Mouse (Mus musculus) forebrain, embryonic 10.5 days (tissue): ENCODE measurements at regions not wholly inside any gene's neighbourhood (a gene's known extent, or its start where the extent isn't known, plus 50 kb on each side); places are given as distances from the start of the nearest gene placed in this dataset.

Experiments used
- DNase-seq: peaks from one replicate; pipeline ENCODE4 v3.0.0-alpha.2; 2017; ENCODE audit warnings: low spot score; ENCODE audit errors: extremely low spot score
- H3K27ac ChIP-seq: fragments of 300-500 bp; sonication (generic); 2 replicates; pipeline ENCODE4 v1.5.1; 2016; ENCODE audit warnings: mild to moderate bottlenecking
- H3K27me3 ChIP-seq: fragments of 300-500 bp; sonication (generic); 2 replicates; pipeline ENCODE4 v1.6.1; 2016; ENCODE audit warnings: mild to moderate bottlenecking; ENCODE audit not compliant: poor library complexity, severe bottlenecking
- H3K36me3 ChIP-seq: fragments of 300-500 bp; sonication (generic); replicated peaks from 2 replicates; pipeline ENCODE4 v1.6.1; 2016; ENCODE audit warnings: mild to moderate bottlenecking, moderate library complexity
- H3K4me1 ChIP-seq: fragments of 300-500 bp; sonication (generic); 2 replicates; pipeline ENCODE4 v1.6.1; 2016
- H3K4me3 ChIP-seq: fragments of 300-500 bp; sonication (generic); 2 replicates; pipeline ENCODE4 v1.5.1; 2016; ENCODE audit warnings: mild to moderate bottlenecking, moderate library complexity
- H3K9me3 ChIP-seq: fragments of 300-500 bp; sonication (generic); 2 replicates; pipeline ENCODE4 v1.6.1; 2016; ENCODE audit warnings: mild to moderate bottlenecking, moderate library complexity
- WGBS: fragments of 180-500 bp; shearing (Covaris S2); methylation state at CpG from one replicate; pipeline ENCODE4 v1.1.7; 2016; 5-methylcytosine and 5-hydroxymethylcytosine counted together

DNA sequence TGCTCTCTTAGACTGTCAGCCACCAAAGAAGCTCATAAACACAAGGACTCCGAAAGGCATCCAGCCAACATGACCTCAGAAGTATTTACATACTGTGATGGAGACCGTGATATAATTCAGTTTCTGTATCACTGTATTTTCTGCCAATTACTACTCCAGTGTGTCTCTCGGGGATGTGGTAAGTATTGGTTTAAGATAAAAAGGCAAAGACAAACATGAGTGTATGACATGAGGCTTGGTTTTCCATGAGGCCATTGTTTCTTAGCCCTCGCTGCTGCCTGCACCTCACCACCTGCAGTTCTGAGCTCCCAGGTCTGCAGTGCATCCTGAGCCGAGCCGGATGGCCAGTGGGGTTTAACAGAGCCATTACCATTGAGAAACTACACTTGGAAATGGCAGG lies 233.9 kb upstream of the Thbs1 start:
- Histone ChIP-seq H3K27ac (no peak overlapping the region), H3K36me3 (no peaks in the 10 kb centered on the region), H3K27me3 (no peaks in the 10 kb centered on the region), H3K4me1 (no peaks in the 10 kb centered on the region), H3K4me3 (no peak overlapping the region), H3K9me3 (no peaks in the 10 kb centered on the region)
- DNase-seq, result no peak
- WGBS, result 78% methylated on average over 6 of the region's 6 CpGs

DNA sequence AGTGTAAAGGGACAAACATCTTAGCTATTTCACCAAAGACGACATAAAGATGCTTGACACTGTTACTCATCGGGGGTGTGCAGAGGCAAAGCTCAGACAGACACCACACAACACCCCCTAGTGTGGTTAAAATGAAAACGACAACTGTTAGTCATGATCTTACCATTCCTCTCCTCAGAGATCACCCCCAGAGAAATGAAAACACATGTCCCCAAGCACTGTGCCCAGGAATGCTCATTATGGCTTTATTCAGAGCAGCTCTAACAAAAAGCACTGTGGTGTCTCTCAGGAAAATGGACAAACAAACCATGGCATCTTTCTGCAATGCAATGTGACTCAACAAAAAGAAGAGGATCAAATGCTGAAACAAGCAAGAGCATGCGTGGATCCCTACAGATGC lies 229.5 kb upstream of the Thbs1 start:
- no peak overlapping the region for H3K4me3 ChIP-seq
- H3K36me3 ChIP-seq, result no peaks in the 10 kb centered on the region
- no peak overlapping the region for H3K27ac ChIP-seq
- H3K9me3 ChIP-seq, result no peaks in the 10 kb centered on the region
- H3K27me3 ChIP-seq, result no peaks in the 10 kb centered on the region
- WGBS, result 82% methylated on average over 4 of the region's 4 CpGs
- no peak for DNase-seq
- no peaks in the 10 kb centered on the region for H3K4me1 ChIP-seq

DNA sequence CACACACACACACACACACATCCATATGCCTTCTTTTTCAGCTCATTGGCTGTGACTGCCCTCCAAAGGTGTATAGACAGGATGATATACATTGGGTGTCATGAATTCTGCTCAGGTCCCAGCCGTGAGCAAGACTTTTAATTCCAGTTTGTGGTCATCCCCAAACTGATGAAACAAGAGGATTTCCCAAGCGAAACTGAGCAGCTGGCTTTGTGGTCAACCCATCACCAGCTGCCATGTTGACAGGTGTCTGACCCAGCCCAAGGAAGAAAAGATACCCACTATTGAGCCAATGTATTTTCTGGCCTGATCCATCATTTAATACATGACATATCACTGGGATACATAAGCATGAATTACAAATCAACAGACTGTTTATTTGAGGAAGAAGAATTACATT lies 228.8 kb upstream of the Thbs1 start:
- Histone ChIP-seq H3K4me1 (no peaks in the 10 kb centered on the region), H3K36me3 (no peaks in the 10 kb centered on the region)

DNA sequence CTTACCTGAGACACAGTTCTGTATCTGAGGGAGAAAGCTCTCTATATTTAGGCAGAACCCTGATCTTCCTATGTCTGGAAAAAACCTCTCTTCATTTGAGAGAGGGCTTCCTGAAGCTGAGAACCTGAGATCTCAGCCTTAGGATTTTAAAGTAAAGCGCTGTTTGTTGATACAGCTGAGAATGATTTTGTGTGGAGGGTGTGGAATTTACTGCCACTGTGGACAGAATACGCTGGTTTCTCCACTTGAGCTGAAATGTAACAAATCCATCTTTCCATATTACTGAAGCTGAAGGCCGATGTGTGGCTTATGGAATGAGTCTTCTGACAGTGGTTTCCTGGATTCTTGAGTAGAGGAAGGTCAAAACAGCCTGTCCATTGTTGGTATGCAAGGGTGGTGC lies 225.2 kb upstream of the Thbs1 start:
- Histone ChIP-seq H3K36me3 (no peaks in the 10 kb centered on the region), H3K27ac (no peak overlapping the region), H3K4me1 (no peaks in the 10 kb centered on the region), H3K4me3 (no peak overlapping the region), H3K27me3 (no peaks in the 10 kb centered on the region), H3K9me3 (no peaks in the 10 kb centered on the region)
- WGBS, result 80% methylated on average over 3 of the region's 3 CpGs
- no peak for DNase-seq

More for the DNA sequence above, 228.8 kb upstream of the Thbs1 start:
- H3K9me3 ChIP-seq, result no peaks in the 10 kb centered on the region
- H3K4me3 ChIP-seq, result no peak overlapping the region
- H3K27me3 ChIP-seq, result no peaks in the 10 kb centered on the region
- 94% methylated on average over 2 of the region's 2 CpGs for WGBS
- DNase-seq, result no peak
- no peak overlapping the region for H3K27ac ChIP-seq

DNA sequence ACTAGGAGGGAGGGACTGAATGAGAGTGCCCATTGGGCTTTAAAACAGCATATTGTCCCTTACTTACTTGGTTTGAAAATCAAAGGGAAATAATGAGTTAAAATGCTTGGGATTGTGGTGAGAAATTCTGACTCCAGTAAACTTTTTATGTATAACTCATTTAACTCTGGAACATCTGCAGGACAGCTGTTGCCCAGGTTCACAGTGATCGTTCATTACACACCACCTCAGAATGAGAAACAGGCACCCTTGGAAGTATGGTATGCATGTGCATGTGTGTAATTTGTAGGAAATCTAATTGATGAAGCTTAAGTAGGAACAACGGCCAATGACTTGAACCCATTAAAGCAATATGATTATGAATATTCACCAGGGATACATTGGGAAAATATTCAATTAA lies 210.4 kb upstream of the Thbs1 start:
- 77% methylated on average over 2 of the region's 2 CpGs for WGBS
- DNase-seq, result no peak
- H3K36me3 ChIP-seq, result no peaks in the 10 kb centered on the region

DNA sequence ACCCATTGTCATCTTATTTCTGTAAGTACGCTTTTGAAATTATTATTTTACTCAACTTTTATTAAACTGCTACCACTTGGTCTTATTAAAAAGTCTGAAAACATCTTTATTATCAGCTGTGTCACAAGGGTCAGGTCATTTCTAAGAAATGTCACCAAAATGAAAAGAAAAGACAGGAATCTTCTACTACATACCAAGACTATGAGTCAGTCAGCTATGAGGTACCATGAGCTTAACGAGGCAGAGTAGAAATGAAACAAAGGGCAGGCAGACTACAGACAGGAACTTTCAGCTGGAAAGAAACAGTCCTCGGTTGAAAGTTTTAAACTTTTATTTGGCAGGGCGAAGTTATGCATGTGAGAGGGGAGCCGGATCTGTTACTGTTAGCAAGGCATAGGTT lies 208.8 kb upstream of the Thbs1 start:
- H3K9me3 ChIP-seq, result no peaks in the 10 kb centered on the region
- no peaks in the 10 kb centered on the region for H3K27me3 ChIP-seq
- DNase-seq, result no peak
- no peak overlapping the region for H3K4me3 ChIP-seq
- H3K36me3 ChIP-seq, result no peaks in the 10 kb centered on the region
- no peak overlapping the region for H3K27ac ChIP-seq
- WGBS, result 83% methylated on average over 5 of the region's 5 CpGs
- no peaks in the 10 kb centered on the region for H3K4me1 ChIP-seq

More for the DNA sequence above, 210.4 kb upstream of the Thbs1 start:
- Histone ChIP-seq H3K4me3 (no peak overlapping the region), H3K27ac (no peak overlapping the region), H3K27me3 (no peaks in the 10 kb centered on the region), H3K9me3 (no peaks in the 10 kb centered on the region), H3K4me1 (no peaks in the 10 kb centered on the region)

DNA sequence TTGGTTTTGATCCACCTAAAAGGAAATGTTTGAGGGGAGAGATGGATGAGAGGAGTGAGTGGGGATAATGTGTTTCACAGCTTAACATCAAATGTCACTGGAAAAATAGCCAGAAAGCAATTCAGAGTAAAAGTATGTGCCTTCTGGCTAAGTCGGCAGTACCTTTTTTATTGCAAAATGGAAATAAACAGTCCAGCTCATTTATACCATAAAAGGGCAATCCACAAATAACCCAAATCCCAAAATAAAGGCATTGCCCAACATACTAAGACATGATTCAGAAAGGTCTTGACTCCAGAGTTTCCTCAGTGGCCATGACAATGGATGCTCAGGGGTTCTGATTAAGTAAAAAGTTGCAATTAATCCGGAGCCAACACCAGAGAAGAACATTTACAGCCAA lies 208.0 kb upstream of the Thbs1 start:
- no peak for DNase-seq
- Histone ChIP-seq H3K9me3 (no peaks in the 10 kb centered on the region), H3K27ac (no peak overlapping the region), H3K4me3 (no peak overlapping the region), H3K27me3 (no peaks in the 10 kb centered on the region), H3K36me3 (no peaks in the 10 kb centered on the region), H3K4me1 (no peaks in the 10 kb centered on the region)
- 92% methylated on average over 2 of the region's 2 CpGs for WGBS

DNA sequence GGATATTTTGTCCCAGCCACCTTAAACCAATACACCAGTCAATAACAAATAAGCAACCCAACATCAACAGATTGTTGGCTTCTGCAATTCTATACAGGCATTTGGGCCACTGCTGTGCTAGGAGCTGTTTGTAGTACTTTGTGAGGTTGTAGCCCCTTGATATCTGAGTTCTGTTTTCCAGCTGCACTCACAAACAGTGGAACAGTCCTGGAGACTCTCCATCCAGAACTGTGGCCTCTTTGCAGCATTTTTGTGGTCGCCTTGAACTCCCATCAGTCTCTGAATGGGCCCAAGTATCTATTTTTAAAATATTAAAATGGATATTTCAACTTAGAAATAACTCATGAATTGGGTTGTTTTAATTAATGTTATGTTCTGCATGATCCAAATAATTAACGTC lies 205.2 kb upstream of the Thbs1 start:
- H3K27ac ChIP-seq, result no peak overlapping the region
- H3K27me3 ChIP-seq, result no peaks in the 10 kb centered on the region
- no peaks in the 10 kb centered on the region for H3K9me3 ChIP-seq
- H3K4me3 ChIP-seq, result no peak overlapping the region
- H3K4me1 ChIP-seq, result no peaks in the 10 kb centered on the region
- no peak for DNase-seq
- WGBS, result 92% methylated on average over 2 of the region's 2 CpGs
- no peaks in the 10 kb centered on the region for H3K36me3 ChIP-seq

DNA sequence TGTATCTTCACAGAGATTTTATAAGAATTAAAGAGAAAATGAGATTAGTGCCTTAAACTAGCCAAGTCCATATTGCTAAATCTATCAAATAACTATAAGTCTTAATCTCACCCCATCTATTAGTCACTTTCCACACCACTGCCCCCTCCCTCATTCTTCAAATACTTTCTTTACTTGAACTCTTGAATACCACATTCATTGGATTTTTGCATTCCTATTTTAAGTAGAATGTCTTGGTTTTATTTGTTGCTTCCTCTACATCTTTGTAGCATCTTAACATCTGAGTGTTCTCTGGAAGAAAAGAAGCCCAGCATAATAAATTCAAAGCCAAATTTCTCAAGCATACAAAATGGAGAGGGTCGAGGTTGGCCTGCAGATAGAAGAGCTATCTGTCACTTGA lies 200.9 kb upstream of the Thbs1 start:
- H3K4me1 ChIP-seq, result no peaks in the 10 kb centered on the region
- WGBS, result 85% methylated on average over 1 of the region's 1 CpGs
- H3K4me3 ChIP-seq, result no peak overlapping the region
- no peaks in the 10 kb centered on the region for H3K27me3 ChIP-seq
- H3K27ac ChIP-seq, result no peak overlapping the region
- DNase-seq, result no peak
- no peaks in the 10 kb centered on the region for H3K36me3 ChIP-seq
- no peaks in the 10 kb centered on the region for H3K9me3 ChIP-seq

DNA sequence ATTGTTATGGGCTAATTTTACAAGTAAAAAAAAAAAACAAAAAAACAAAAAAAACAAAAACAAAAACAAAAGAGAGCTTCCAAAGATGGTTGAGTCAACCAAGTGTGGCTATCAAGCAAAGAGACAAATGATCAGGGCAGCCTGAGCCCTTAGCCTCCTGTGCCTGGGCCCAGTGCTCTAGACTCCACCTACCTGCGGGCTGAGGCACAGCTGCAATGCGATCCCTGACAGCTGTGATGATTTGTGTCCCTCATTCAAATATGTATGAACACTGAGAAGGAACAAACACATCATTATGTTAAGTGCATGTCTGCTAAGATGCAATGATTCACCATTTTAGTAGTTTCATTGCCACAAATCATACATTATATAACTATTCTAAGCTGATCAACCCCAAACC lies 199.0 kb upstream of the Thbs1 start:
- H3K36me3 ChIP-seq, result no peaks in the 10 kb centered on the region
- no peak overlapping the region for H3K27ac ChIP-seq
- 77% methylated on average over 2 of the region's 2 CpGs for WGBS
- no peak overlapping the region for H3K4me3 ChIP-seq
- H3K27me3 ChIP-seq, result no peaks in the 10 kb centered on the region
- H3K9me3 ChIP-seq, result no peaks in the 10 kb centered on the region
- H3K4me1 ChIP-seq, result no peaks in the 10 kb centered on the region
- no peak for DNase-seq

DNA sequence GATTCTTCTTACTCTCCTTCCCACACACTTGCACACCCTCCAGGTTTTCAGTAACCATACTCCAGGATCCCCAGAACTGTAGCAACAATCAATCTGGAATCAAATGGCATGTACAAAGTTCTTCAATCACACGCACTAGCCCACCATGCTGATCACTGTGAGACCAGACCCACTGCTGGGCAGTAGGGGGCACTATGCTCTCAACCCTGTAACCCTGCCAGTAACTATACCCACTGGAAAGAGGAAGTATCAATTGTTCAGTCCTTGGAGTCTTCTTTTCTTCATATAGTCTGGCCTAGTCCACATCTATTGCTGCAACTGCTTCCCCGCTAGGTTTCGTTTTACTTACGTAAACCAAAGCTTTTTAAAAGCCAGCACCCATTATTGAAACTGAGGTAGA lies 197.8 kb upstream of the Thbs1 start:
- H3K36me3 ChIP-seq, result no peaks in the 10 kb centered on the region
- H3K4me3 ChIP-seq, result no peak overlapping the region
- H3K27ac ChIP-seq, result no peak overlapping the region
- no peaks in the 10 kb centered on the region for H3K27me3 ChIP-seq
- 93% methylated on average over 4 of the region's 4 CpGs for WGBS
- no peak for DNase-seq
- no peaks in the 10 kb centered on the region for H3K4me1 ChIP-seq
- no peaks in the 10 kb centered on the region for H3K9me3 ChIP-seq

DNA sequence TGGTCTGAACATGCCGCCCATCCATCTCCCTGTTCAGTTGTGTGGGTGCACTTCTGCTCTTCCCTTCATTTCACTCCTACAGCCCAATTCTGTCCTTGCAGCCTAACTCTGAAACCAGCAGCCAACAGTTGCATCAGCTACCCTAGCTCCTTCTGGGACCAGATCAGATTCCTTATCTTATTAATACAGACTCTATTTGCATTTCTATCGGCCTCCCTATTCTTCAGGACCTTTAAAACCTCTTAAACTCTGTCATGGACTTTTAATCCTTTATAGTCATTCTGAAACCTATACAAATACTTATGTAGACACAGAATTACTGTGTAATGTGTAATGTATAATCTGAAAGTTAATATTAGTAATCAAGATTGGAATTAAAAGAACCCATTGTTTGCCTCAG lies 195.9 kb upstream of the Thbs1 start:
- H3K36me3 ChIP-seq, result no peaks in the 10 kb centered on the region
- no peaks in the 10 kb centered on the region for H3K4me1 ChIP-seq
- no peak overlapping the region for H3K27ac ChIP-seq
- no peaks in the 10 kb centered on the region for H3K27me3 ChIP-seq
- H3K9me3 ChIP-seq, result no peaks in the 10 kb centered on the region
- no peak for DNase-seq
- H3K4me3 ChIP-seq, result no peak overlapping the region
- WGBS, result 91% methylated on average over 2 of the region's 2 CpGs

DNA sequence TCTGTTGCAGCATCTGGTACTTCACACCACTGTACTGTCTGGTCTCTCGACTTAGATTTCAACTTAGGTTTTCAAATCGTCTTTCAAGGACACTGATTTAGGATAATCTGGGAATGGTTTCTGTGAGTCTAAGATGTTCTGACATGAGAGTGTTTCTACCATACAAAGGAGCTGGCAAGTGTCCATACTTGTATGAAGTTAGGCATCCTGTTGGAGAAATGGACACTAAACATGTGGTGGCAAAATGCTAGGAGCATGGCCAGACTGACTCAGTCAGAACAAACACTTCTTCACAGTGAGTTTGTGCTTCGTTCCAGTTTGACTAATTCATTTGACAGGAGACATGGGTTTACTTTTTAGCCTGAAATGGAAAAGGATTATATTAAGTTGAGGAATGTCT lies 194.5 kb upstream of the Thbs1 start:
- H3K4me3 ChIP-seq, result no peak overlapping the region
- H3K27me3 ChIP-seq, result 0 out of 2 replicates have a peak, but pooled peaks cover 5% of the 10 kb centered on the region
- H3K4me1 ChIP-seq, result no peaks in the 10 kb centered on the region
- H3K36me3 ChIP-seq, result no peaks in the 10 kb centered on the region
- DNase-seq, result no peak
- no peak overlapping the region for H3K27ac ChIP-seq
- H3K9me3 ChIP-seq, result no peaks in the 10 kb centered on the region
- 91% methylated on average over 3 of the region's 3 CpGs for WGBS

DNA sequence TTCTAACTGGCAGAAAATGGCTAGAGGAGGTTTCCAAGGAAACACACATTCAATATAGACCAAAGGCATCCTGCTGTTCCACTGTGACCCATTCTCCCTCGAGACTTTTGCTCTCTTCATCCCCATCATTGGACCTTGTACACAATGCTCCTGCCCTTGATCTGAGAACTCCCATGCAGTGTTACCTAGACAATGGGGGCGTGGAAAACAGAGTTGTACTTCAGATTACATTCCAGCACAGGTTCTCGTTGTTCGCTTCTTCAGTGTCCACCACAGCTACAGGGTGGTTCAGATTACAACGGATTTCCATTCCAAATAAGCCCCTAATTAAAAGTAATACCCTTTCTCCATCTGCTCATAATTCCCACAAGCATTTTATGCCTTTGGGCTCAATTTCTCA lies 186.8 kb upstream of the Thbs1 start:
- Histone ChIP-seq H3K4me1 (peaks cover 32% of the 10 kb centered on the region), H3K4me3 (no peak overlapping the region), H3K9me3 (no peaks in the 10 kb centered on the region), H3K36me3 (no peaks in the 10 kb centered on the region), H3K27ac (0 out of 2 replicates have a peak overlapping the region, but pooled peaks have one; percentile 16), H3K27me3 (peaks cover 9% of the 10 kb centered on the region; the same call in 1 of the 2 replicates)
- peak; percentile 52 for DNase-seq
- 18% methylated on average over 5 of the region's 5 CpGs for WGBS
